Mouse (Mus musculus) hindbrain, embryonic 12.5 days (tissue): ENCODE measurements around the gene Tmsb15a. TPM values are rescaled to one million over a fixed set of nuclear protein-coding genes. Genes with fewer than 3 reads are reported as not detected.

Source experiments
- ATAC-seq: fragments of 200-750 bp; cut with Nextera tagmentation; 2 replicates; pipeline ENCODE4 v1.8.0; 2017; ENCODE audit warnings: moderate TSS enrichment; ENCODE audit not compliant: low FRiP score
- H3K27ac ChIP-seq: fragments of 300-500 bp; sonication (generic); 2 replicates; pipeline ENCODE4 v1.5.1; 2016; ENCODE audit warnings: mild to moderate bottlenecking
- H3K27me3 ChIP-seq: fragments of 300-500 bp; sonication (generic); 2 replicates; pipeline ENCODE4 v1.6.1; 2016; ENCODE audit warnings: mild to moderate bottlenecking
- H3K36me3 ChIP-seq: fragments of 300-500 bp; sonication (generic); 2 replicates; pipeline ENCODE4 v1.6.1; 2016; ENCODE audit warnings: mild to moderate bottlenecking
- H3K4me1 ChIP-seq: fragments of 300-500 bp; sonication (generic); 2 replicates; pipeline ENCODE4 v1.6.1; 2016
- H3K4me2 ChIP-seq: fragments of 300-500 bp; sonication (generic); replicated peaks from 2 replicates; pipeline ENCODE4 v1.6.1; 2016; ENCODE audit warnings: mild to moderate bottlenecking
- H3K4me3 ChIP-seq: fragments of 300-500 bp; sonication (generic); 2 replicates; pipeline ENCODE4 v1.5.1; 2016; ENCODE audit warnings: mild to moderate bottlenecking
- H3K9ac ChIP-seq: fragments of 300-500 bp; sonication (generic); 2 replicates; pipeline ENCODE4 v1.6.1; 2016; ENCODE audit warnings: mild to moderate bottlenecking, moderate library complexity
- H3K9me3 ChIP-seq: fragments of 300-500 bp; sonication (generic); replicated peaks from 2 replicates; pipeline ENCODE4 v1.6.1; 2016; ENCODE audit warnings: mild to moderate bottlenecking
- WGBS: fragments of 180-500 bp; shearing (Covaris S2); methylation state at CpG from one replicate; pipeline ENCODE4 v1.1.7; 2016; 5-methylcytosine and 5-hydroxymethylcytosine counted together
- microRNA-seq: library from miRNA; unstranded; fragments of <30 nt; microRNA quantifications from one replicate; pipeline ENCODE4, GENCODE M21; 2017
- polyA plus RNA-seq: library from polyadenylated mRNA; unstranded; fragments of >200 nt; fragmentation: Nextera tagmentation; extraction: Ambion mirVana; gene quantifications from 2 replicates; pipeline ENCODE4 v1.2.1, GENCODE M21; 2016

Tmsb15a gene
- polyA plus RNA-seq, 1 experiment from 2014 or later: not detected

DNA sequence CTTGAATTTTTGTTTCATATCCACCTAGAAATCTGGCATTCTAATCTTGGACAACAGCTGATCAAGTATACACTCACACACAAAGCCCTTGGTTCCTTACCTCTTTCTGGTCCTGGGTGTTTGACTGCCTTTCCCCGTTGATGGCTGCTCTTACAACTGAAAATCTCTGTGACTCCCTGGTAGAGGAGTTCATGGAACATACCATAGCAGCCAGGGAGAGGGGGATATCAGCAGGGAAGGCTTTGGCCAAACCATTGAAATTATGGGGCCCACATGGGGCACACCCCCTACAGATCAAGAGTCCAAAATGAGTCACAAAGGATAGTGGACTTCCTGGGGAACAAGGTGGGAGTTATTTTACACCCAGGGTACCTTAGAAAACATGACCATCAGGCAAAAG lies 31.4 kb downstream of the Tmsb15a start, which contains the start of gene Tcp11x2:
Gene Tcp11x2, minus strand, starts transcription at position 158 of the 400 bp plus-strand sequence.
- Histone ChIP-seq H3K9me3 (no peaks in the 10 kb centered on the region), H3K4me3 (no peak within 1 kb of the TSS), H3K4me2 (no peak within 1 kb of the TSS), H3K4me1 (no peaks in the 10 kb centered on the region), H3K27ac (no peak within 1 kb of the TSS), H3K9ac (no peak within 1 kb of the TSS), H3K36me3 (no peaks in the 10 kb centered on the region), H3K27me3 (peaks cover 3% of the 10 kb centered on the region; the same call in 1 of the 2 replicates)
- ATAC-seq: no peak
- 61% methylated on average over 1 of the region's 1 CpGs for WGBS

DNA sequence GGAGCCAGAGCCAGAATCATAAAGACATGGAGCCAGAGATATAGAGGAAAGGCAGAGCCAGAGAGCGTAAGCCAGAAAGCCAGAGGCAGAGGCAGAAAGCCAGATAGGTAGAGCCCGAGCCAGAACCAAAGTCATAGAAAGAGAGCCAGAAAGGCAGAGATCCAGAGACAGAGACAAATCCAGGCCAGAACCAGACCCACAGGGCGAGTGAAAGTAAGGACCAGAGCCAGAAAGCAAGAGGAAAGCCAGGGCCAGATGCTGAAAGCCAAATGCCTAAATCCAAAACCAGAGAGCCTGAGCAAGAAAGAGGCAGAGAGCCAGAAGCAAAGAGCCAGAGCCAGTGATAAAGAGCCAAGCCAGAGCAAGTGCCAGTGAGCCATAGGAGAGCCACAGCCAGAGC lies 37.3 kb downstream of the Tmsb15a start:
- no peaks in the 10 kb centered on the region for H3K4me1 ChIP-seq
- ATAC-seq: no peak
- no peak overlapping the region for H3K9ac ChIP-seq
- no peak overlapping the region for H3K4me3 ChIP-seq
- no peak overlapping the region for H3K27ac ChIP-seq
- whole genome bisulfite sequencing: 77% methylated on average over 3 of the region's 3 CpGs
- H3K4me2 ChIP-seq: no peak overlapping the region
- H3K36me3 ChIP-seq: no peaks in the 10 kb centered on the region
- no peaks in the 10 kb centered on the region for H3K9me3 ChIP-seq
- peaks cover 15% of the 10 kb centered on the region; the same call in 1 of the 2 replicates for H3K27me3 ChIP-seq

DNA sequence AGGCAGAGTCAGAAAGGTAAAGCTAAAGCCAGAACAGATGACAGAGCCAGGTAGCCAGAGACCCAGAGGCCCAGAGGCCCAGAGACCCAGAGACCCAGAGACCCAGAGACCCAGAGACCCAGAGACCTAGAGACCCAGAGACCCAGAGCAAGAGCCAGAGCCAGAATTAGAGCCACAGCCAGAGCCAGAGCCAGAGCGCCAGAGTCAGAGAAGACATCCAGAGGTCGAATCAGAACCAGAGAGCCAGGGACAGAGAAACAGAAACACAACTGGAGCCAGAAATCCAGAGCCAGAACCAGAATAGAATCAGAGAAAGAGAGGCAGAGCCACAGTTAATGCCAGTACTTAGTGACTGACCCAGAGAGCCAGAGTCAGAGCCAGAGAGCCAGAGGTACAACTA lies 43.2 kb downstream of the Tmsb15a start:
- H3K27me3 ChIP-seq: peaks cover 14% of the 10 kb centered on the region

More for the DNA sequence above, 43.2 kb downstream of the Tmsb15a start:
- Histone ChIP-seq H3K4me2 (no peak overlapping the region), H3K4me3 (no peak overlapping the region), H3K9ac (no peak overlapping the region), H3K36me3 (no peaks in the 10 kb centered on the region), H3K27ac (no peak overlapping the region), H3K4me1 (no peaks in the 10 kb centered on the region), H3K9me3 (no peaks in the 10 kb centered on the region)
- ATAC-seq: no peak
- WGBS: 72% methylated on average over 2 of the region's 2 CpGs

Small RNA genes within 50 kb of the gene (microRNA-seq; reads per million reads assigned to microRNA genes)
- gene Mir7646: not detected

Other genes starting within 250 kb of the Tmsb15a start
- not detected in 2 replicates for gene AV320801, start 230.7 kb downstream of the Tmsb15a start, polyA plus RNA-seq
- gene Nxf7, start 126.5 kb downstream of the Tmsb15a start, polyA plus RNA-seq: not detected in 2 replicates
- not detected in 2 replicates for gene Prame, start 97.6 kb downstream of the Tmsb15a start, polyA plus RNA-seq
- gene Tcp11x2, start 31.5 kb downstream of the Tmsb15a start, polyA plus RNA-seq: not detected in 2 replicates
- gene Armcx5, start 17.5 kb upstream of the Tmsb15a start, polyA plus RNA-seq: 11.6 and 15.6 TPM in 2 replicates
- 123 and 132 TPM in 2 replicates for gene Gprasp1, start 17.5 kb upstream of the Tmsb15a start, polyA plus RNA-seq
- 90.7 and 92.7 TPM in 2 replicates for gene Bhlhb9, start 72.3 kb upstream of the Tmsb15a start, polyA plus RNA-seq
- gene Gprasp2, start 113.8 kb upstream of the Tmsb15a start, polyA plus RNA-seq: 93.9 and 97.4 TPM in 2 replicates